Mouse (Mus musculus): ENCODE results near the gene Rpn1.

DNA sequence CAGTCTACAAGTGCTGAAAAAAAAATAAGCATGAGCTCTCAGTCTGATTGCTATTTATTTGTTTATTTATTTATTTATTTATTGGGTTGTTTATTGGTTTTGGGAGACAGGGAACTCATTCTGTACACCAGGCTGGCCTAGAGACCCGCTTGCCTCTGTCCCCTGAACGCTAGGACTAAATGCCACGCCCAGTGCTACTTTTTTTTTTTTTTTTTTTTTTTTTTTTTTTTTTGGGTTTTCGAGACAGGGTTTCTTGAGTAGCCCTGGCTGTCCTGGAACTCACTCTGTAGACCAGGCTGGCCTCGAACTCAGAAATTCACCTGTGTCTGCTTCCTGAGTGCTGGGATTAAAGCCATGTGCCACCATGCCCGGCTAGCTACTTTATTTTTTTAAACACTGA lies 13.8 kb upstream of the Rpn1 start:
- TF ChIP-seq EP300 (IDR thresholded peaks at IDR 0.05; ENCODE audit: low read depth) (no peak), CTCF (IDR thresholded peaks at IDR 0.05; ENCODE audit: low read depth) (no peak)
